Mouse (Mus musculus): ENCODE results near the gene Rab22a. TPM values are rescaled to one million over a fixed set of nuclear protein-coding genes. Genes with fewer than 3 reads are reported as not detected.
"Not testable (repeated sequence)": the region's sequence is repeated elsewhere in the genome, so short reads cannot be mapped to it uniquely, and the experiment has no call there.

Rab22a gene
- total RNA-seq (2021): 10 to 100 TPM; 21.0 to 21.8 TPM
- long read RNA-seq, experiment 1, full-length matches to known transcripts: 65 of 75 reads
- long read RNA-seq, experiment 1, partial matches to known transcripts: 0 of 75 reads
- long read RNA-seq, experiment 1, other reads (novel, unspliced or antisense): 10 of 75 reads
- long read RNA-seq, experiment 2, full-length matches to known transcripts: 78 of 89 reads
- long read RNA-seq, experiment 2, partial matches to known transcripts: 3 of 89 reads
- long read RNA-seq, experiment 2, other reads (novel, unspliced or antisense): 8 of 89 reads

DNA sequence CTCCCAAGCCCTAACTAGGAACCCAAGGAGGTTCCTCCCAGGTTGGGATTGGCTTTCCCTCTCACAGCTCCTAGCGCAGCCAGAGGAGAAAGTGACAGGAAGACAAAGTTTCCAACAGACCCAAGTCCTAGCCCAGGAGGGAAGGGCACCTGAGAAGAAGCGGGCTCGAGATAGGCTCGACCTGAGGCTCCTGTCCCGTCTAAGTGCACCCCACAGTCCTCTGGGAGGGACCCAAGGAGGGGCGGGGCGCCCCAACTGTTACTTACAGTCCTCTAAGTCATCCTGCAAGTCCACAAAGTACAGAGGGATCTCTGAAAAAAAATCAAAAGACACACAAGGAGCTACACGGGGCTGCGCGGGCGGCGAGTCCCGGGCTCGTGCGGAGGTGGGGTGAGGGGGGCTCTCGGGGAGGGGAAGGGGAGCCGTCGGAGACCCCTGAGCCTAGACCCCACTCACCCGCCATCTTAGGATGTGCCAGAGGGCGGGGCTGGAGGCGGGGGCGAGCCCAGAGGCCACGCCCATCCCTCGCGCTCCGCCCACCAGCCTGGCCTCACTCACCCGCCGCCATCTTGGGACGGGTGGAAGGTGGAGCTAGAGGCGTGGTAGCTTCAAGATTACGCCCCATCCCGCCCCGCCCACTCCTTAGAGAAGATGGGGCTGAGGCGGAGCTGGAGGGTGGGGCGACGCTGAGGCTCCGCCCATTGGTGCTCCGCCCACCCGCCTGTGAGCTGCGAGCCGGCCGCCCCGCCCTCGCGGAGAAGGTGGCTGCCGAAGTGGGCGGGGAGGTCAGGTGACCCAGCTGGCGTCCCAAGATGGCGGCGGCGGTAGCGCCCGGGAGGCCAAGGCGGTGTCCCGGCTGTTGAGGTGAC, at the start of gene Rab22a:
Gene Rab22a, plus strand, starts transcription at position 704 of the 869 bp plus-strand sequence.
- peak; percentile 99 for DNase-seq

GRCm38 (mm10) chr2:173615378-173616081, 44.0 kb upstream of the Rab22a start:
- DNase-seq: no peak

GRCm38 (mm10) chr2:173616156-173616555, 43.4 kb upstream of the Rab22a start:
- DNase-seq: no peak

- DNase-seq: no peak
Measured at GRCm38 (mm10) chr2:173619132-173619531, 40.4 kb upstream of the Rab22a start.

GRCm38 (mm10) chr2:173620645-173621044, 38.9 kb upstream of the Rab22a start:
- no peak for DNase-seq

DNA sequence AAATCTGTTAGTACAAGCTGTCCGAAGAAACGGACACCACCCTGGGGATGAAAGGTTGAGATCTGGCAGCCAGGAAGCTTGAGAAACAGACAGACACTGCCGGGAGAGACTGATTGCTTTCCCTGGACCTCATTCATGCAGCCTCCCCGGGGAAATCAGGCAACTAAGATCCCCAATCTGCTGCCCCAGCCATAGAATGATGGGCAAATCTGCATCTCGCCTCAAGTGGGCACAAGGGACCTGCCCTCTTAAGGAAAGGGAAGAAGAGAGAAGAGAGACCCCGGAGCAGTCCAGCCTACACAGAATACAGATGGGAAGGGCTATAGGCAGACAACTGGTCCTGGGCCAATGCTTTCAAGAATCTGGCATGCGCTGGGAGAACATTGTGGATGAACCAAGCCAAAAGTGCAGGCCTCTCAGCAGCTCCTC, 37.4 kb upstream of the Rab22a start:
- peak; percentile 79 for DNase-seq

GRCm38 (mm10) chr2:173624667-173625066, 34.9 kb upstream of the Rab22a start:
- DNase-seq: no peak

- DNase-seq: no peak
Measured at GRCm38 (mm10) chr2:173625786-173626185, 33.8 kb upstream of the Rab22a start.

- not testable (repeated sequence) for DNase-seq
Measured at GRCm38 (mm10) chr2:173634106-173634505, 25.5 kb upstream of the Rab22a start.

GRCm38 (mm10) chr2:173641370-173641769, 18.2 kb upstream of the Rab22a start:
- no peak for DNase-seq

DNA sequence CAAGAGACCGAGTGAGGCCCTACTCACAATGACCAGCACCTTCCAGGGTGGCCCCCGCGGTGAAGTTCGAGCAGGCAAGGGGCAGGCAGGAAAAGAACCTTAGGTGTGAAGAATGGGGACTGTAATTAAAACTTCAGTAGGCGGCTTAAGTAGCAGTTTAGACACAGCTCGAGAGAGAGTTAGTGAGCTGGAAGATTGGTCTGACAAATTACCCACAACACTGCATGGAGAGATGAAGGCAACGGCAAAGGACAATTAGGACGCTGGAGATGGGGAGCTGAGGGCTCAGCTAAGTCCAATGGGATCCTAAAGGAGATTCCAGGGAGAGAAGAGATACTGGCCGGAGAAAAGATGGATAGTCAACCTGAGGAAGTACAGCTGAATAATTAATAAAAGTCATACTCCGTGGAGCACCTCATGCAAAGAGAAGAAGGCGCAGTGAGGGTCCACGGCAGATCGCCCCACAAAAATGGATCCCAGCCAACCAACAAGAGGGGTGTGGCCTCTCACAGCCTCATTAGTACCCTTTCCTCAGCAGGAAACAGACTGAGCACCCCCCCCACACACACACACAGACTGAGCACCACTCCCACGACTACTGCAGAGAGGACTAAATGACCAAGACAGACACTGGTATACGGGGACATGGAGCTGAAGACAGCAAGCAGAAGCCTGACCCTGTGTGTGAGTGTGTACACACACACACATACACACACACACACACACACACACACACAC, 17.1 kb upstream of the Rab22a start:
- DNase-seq: no peak

GRCm38 (mm10) chr2:173647197-173647911, 12.2 kb upstream of the Rab22a start:
- no peak for DNase-seq

GRCm38 (mm10) chr2:173649762-173650161, 9.8 kb upstream of the Rab22a start:
- DNase-seq: no peak

DNA sequence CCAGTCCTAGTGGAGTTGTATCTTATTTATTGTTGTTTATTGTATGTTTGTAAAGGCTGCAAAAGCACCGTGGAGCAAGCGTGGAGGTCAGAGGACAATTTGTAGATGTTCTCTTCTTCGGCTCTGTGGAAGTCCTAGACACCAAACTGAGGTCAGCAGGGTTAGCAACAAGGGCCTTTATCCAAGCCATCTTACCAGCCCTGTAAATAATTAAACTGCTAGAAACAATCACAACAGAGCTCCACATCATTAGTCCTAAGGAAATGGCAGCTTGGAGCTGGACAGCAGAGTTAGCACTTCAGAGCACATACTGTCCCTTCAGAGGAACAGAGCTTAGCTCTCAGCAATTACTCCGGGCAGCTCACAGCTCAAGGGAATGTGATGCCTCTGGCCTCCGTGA, 6.0 kb upstream of the Rab22a start:
- DNase-seq: no peak

DNA sequence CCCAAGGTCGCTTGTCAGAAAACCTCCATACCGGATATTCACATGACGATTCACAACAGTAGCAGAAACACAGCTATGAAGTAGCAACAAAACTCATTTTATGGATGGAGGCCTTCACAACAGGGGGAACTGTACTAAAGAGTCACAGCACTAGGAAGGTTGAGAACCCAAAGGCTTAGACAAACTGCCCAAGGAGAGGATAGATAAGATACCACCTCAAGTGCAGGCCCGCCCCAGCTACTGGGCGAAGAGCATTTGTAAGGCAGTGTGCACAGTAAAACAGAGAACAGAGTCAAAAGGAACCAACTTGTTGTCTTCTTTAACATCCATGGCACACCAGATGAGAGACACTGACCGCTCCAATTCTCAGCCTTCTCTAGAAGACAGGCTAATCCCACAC, 1.8 kb upstream of the Rab22a start:
- DNase-seq: no peak

DNA sequence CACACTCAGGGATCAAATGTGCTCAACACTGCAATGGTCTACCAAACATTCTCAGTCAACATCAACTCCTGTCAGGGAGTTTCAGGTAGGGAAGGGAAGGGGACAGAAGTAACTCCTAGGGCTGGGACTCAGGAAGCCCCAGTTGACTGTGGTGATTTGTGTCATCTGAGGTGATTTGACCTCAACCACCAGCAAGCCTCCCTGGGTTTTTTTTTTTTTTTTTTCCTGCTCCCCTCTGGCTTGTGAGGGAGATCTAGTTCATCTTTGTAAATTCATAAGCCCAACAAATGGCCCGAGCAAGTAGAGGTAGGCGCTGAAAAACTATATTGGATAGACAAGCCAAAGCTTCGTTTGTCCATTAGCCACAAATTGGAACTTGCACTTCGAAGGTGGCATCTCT, 1.0 kb upstream of the Rab22a start:
- DNase-seq: no peak

- no peak for DNase-seq
Measured at GRCm38 (mm10) chr2:173659926-173660684, 545 bp downstream of the Rab22a start.

- DNase-seq: no peak
Measured at GRCm38 (mm10) chr2:173662255-173662950, 2.8 kb downstream of the Rab22a start.

DNA sequence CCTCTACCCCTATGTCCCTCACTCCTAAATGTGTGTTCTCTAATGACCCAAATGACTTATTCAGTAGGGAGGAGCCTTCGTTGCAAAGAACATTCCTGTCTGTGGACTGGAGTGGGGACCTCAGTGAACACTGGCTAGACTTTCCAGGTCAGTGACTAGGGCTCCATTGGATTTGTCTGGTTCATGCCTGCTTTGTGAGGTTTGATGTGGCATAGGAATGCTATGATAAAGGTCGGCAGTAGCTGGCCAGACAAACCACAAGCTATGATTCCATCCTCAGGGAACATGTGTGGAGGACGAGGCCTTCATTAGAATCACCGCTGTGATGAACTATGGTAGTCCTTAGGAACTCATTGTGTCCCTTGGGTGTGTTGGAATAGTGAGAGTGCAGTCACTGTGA, 5.2 kb downstream of the Rab22a start:
- no peak for DNase-seq

DNA sequence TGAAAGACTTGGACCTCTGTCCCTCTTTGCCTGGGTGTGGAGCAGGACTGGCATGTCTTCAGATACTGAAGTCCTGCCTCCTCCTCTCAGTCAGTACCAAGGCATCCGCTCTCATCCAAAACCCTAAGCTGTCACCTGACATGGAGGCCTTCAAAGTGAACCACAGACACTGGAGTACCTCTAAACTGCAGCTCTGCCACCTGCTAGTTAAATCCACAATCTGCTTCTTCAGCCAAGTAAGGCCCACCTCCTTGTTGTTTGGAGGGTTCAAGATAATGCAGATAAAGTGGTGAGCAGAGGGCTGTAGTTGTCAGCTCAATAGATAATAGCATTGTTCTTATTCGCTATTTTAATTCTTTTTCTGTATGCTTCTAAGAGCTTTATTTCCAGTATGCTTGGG, 5.7 kb downstream of the Rab22a start:
- DNase-seq: no peak

Measured in gastrocnemius, postnatal 25 days (tissue).